Mouse (Mus musculus) liver, adult 2 months (tissue): ENCODE data around the gene Ndufa6.

Experiments
- CTCF ChIP-seq: fragments of 200-500 bp; IDR thresholded peaks from 2 replicates; pipeline ENCODE4 v1.5.1; 2011; ENCODE audit warnings: low read depth, low read length, control low read depth
- POLR2A ChIP-seq: fragments of 200-500 bp; IDR thresholded peaks from 2 replicates; pipeline ENCODE4 v1.6.1; 2011; ENCODE audit warnings: low read length, control low read depth; ENCODE audit not compliant: insufficient read depth; ENCODE audit errors: extremely low read depth

DNA sequence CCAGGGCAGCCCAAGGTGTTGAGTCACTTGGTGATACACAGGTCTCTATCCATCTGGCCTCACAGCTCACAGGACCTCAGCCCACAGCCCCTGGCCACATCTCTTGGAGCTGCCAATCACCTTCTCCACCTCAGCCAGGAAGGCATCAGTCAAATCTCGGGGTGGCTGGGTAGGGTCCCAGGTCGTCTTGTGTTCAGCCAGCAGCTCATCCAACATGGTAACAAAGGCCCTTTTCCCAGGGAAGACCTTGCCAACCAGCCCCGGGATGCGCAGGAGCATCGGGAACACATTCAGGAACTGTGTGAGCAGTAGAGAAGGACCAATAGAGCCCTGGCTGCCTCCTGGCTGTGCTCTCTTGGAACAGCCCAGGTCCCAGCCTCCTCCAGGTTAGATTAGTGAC is 18.9 kb upstream of the Ndufa6 start:
- no peak for TF ChIP-seq POLR2A
- TF ChIP-seq CTCF = no peak
